Mouse (Mus musculus) E14TG2a.4 (cell line): ENCODE results near the gene Gm5901.
"Not testable (repeated sequence)": the region's sequence is repeated elsewhere in the genome, so short reads cannot be mapped to it uniquely, and the experiment has no call there.

Source experiments
- H3K27me3 ChIP-seq: 2 replicates; pipeline ENCODE4 v1.6.1; 2014; ENCODE audit warnings: low read length, control low read depth; ENCODE audit not compliant: insufficient read depth
- H3K36me3 ChIP-seq: 2 replicates; pipeline ENCODE4 v1.6.1; 2014; ENCODE audit warnings: low read length, control low read depth; ENCODE audit not compliant: insufficient read depth
- H3K4me1 ChIP-seq: replicated peaks from 2 replicates; pipeline ENCODE4 v1.6.1; 2014; ENCODE audit warnings: low read depth, low read length, control low read depth
- H3K4me3 ChIP-seq: replicated peaks from 2 replicates; pipeline ENCODE4 v1.5.1; 2014; ENCODE audit warnings: mild to moderate bottlenecking, low read length
- H3K9me3 ChIP-seq: 2 replicates; pipeline ENCODE4 v1.6.1; 2014; ENCODE audit warnings: low read length, control low read depth
- CTCF ChIP-seq: conservative IDR thresholded peaks from 2 replicates; pipeline ENCODE4 v1.5.1; 2014; ENCODE audit warnings: low read length
- NANOG ChIP-seq: IDR thresholded peaks from 2 replicates; pipeline ENCODE4 v1.6.1; 2014; ENCODE audit warnings: borderline replicate concordance, low read length, mixed read lengths
- POU5F1 ChIP-seq: IDR thresholded peaks from 2 replicates; pipeline ENCODE4 v1.6.1; 2014; ENCODE audit warnings: low read length, borderline replicate concordance

Gm5901 gene

DNA sequence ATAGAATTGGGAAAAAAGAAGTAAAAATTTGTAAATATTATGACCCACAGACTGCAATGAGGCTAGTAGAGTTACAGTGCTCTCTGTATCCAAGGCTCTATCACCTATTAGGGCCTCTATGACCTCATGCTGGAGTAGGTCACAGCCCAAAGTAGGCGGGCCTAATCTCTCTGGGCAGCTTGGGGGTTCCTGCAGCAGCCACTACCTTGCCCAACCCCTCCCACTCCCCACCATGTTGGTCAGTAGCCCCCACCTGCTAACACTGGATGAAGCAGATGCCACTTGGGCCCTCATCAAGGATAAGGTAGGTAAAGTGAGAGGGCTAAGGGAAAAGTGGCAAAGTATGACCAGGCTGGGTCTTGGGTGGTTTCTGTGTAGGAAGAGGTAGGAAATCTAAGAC is at the start of gene Gm5901:
TSS of gene Gm5901 (plus strand) at position 173 of the 400 bp plus-strand sequence.
- H3K27me3 ChIP-seq: no peaks in the 10 kb centered on the region
- H3K4me1 ChIP-seq: no peaks in the 10 kb centered on the region
- H3K4me3 ChIP-seq: no peak within 1 kb of the TSS
- peaks cover 92% of the 10 kb centered on the region for H3K36me3 ChIP-seq
- no peak for TF ChIP-seq POU5F1
- TF ChIP-seq CTCF: no peak
- no peak for TF ChIP-seq NANOG
- no peaks in the 10 kb centered on the region for H3K9me3 ChIP-seq

DNA sequence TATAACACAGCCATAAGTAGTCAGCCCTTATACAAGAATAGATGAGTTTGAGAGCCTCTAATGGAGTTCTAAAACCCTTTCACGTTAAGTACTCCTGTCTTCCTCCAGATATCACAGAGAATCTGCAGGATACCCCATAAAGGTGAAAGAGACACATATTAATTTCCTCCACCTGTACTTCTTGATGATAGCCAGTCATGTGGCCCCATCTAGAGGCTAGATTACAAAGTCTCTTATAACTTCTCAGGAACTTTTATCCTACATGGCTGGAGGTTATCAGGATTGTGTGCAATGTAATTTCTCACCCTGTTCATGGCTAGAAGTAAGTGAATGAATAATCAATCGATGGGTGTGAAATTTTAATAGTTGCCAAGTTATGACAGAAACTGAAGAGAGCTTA is 49.5 kb upstream of the Gm5901 start:
- H3K27me3 ChIP-seq: no peaks in the 10 kb centered on the region
- no peaks in the 10 kb centered on the region for H3K9me3 ChIP-seq
- no peaks in the 10 kb centered on the region for H3K4me1 ChIP-seq
- TF ChIP-seq CTCF (no peak), NANOG (no peak), POU5F1 (no peak)
- no peaks in the 10 kb centered on the region for H3K36me3 ChIP-seq
- no peak overlapping the region for H3K4me3 ChIP-seq

DNA sequence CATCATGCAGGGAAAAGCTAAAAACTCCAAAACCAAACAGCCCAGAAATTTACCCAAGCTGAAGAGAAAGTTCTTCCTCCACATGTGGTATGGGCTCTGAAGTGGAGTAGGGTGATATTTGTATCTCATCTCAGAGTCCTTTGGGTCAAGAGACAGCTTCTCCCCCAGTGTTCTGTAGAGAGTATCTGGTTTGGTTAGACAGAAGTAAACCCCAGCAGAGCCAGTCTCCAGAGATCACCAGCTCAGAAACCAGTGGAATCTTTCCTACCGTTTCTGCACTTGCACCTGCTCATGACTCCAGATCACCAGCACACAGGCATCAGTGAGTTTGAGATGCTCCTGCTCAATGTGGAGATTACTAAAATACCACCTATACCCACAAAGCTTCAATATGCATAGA is 40.8 kb upstream of the Gm5901 start, which contains the start of gene Olfr690:
TSS of gene Olfr690 (minus strand) at position 101 of the 400 bp plus-strand sequence.
- H3K27me3 ChIP-seq: no peaks in the 10 kb centered on the region
- H3K9me3 ChIP-seq: peaks cover 5% of the 10 kb centered on the region; the same call in 1 of the 2 replicates
- H3K4me1 ChIP-seq: no peaks in the 10 kb centered on the region
- no peaks in the 10 kb centered on the region for H3K36me3 ChIP-seq
- TF ChIP-seq POU5F1 (no peak), NANOG (no peak), CTCF (no peak)
- no peak within 1 kb of the TSS for H3K4me3 ChIP-seq

DNA sequence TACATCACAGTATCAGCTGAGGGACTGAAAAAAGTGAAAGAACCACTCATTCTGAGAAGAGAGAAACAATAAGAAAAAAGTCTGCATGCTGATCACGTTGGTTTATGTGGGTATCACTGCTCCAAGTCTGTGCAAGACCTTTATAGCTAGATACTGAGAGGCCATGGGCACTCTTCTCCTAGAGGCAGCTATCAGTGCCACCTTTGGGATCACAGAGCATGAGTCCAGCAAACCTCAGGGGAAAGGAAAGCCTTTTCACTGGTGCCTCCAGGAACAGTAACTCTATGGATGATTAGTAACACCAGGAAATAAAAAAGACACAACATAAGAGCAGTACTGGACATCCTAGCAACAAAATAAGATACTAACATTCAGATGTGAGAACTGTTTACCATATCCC is 32.7 kb upstream of the Gm5901 start, which contains the start of gene Olfr691:
TSS of gene Olfr691 (minus strand) at position 101 of the 400 bp plus-strand sequence.
- TF ChIP-seq CTCF: no peak
- TF ChIP-seq NANOG: no peak
- TF ChIP-seq POU5F1: no peak
- Histone ChIP-seq H3K27me3 (no peaks in the 10 kb centered on the region), H3K4me1 (no peaks in the 10 kb centered on the region), H3K36me3 (no peaks in the 10 kb centered on the region), H3K9me3 (peaks cover 9% of the 10 kb centered on the region; the same call in 1 of the 2 replicates), H3K4me3 (no peak within 1 kb of the TSS)

DNA sequence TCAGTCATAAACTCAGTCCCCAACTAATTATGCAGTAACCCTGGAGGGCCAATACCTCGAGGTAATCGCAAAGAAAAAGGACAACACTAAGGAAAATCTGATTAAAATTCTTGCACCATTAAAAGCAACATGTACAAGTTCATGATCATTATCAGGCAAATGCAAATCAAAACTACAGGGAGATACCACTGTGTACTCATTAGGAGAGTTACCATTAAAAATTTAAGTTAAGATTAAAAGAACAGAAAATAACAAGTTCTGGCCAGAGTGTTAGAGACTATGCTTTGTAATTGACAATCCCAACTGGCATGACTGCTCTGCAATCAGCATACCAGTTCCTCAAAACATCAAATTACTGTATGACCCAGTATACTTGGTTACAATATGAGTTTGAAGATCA is 32.1 kb upstream of the Gm5901 start:
- no peak for TF ChIP-seq CTCF
- no peak for TF ChIP-seq POU5F1
- no peak for TF ChIP-seq NANOG
- Histone ChIP-seq H3K4me1 (no peaks in the 10 kb centered on the region), H3K9me3 (0 out of 2 replicates have a peak, but pooled peaks cover 5% of the 10 kb centered on the region), H3K4me3 (no peak overlapping the region), H3K27me3 (no peaks in the 10 kb centered on the region), H3K36me3 (no peaks in the 10 kb centered on the region)

DNA sequence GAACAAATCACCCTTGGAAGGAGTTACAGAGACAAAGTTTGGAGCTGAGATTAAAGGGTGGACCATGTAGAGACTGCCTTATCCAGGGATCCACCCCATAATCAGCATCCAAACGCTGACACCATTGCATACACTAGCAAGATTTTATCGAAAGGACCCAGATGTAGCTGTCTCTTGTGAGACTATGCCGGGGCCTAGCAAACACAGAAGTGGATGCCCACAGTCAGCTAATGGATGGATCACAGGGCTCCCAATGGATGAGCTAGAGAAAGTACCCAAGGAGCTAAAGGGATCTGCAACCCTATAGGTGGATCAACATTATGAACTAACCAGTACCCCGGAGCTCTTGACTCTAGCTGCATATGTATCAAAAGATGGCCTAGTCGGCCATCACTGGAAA is 18.8 kb upstream of the Gm5901 start:
- H3K27me3 ChIP-seq, H3K9me3 ChIP-seq, H3K36me3 ChIP-seq, H3K4me3 ChIP-seq, H3K4me1 ChIP-seq: not testable (repeated sequence)

DNA sequence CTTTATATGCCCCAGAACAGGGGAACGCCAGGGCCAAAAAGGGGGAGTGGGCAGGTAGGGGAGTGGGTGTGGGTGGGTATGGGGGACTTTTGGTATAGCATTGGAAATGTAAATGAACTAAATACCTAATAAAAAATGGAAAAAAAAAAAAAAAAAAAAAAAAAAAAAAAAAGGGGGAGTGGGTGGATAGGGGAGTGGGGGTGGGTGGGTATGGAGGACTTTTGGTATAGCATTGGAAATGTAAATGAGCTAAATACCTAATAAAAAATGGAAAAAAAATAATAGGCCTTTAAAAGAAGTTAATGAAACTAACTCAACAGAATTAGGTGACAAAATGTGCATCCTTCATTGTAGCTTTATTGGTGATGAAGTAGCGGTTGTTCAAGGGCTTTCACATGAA is 18.4 kb upstream of the Gm5901 start:
- not testable (repeated sequence) for H3K4me1 ChIP-seq, H3K9me3 ChIP-seq, H3K27me3 ChIP-seq, H3K4me3 ChIP-seq, H3K36me3 ChIP-seq

DNA sequence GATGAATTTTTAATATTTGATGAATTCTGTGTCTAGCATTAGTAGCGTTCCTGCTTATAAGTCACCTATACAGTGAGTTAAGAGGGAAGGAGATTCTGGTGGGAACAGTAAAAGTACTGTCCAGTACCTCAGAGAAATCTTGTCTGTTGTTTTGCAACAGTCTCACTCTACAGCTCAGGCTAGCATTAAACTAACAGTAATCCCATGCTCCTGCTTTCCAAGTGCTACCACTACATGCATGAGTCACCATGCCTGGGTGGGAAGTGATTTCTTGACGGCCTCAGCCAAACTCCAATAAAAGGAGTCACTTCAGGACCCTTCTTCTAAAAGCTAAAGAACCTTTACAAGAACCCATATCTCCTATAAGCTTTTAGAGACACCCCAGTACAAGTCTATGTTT is 13.1 kb upstream of the Gm5901 start:
- TF ChIP-seq POU5F1: no peak
- no peak for TF ChIP-seq CTCF
- TF ChIP-seq NANOG: no peak
- Histone ChIP-seq H3K36me3 (no peaks in the 10 kb centered on the region), H3K27me3 (no peaks in the 10 kb centered on the region), H3K4me3 (no peak overlapping the region), H3K9me3 (no peaks in the 10 kb centered on the region), H3K4me1 (no peaks in the 10 kb centered on the region)

DNA sequence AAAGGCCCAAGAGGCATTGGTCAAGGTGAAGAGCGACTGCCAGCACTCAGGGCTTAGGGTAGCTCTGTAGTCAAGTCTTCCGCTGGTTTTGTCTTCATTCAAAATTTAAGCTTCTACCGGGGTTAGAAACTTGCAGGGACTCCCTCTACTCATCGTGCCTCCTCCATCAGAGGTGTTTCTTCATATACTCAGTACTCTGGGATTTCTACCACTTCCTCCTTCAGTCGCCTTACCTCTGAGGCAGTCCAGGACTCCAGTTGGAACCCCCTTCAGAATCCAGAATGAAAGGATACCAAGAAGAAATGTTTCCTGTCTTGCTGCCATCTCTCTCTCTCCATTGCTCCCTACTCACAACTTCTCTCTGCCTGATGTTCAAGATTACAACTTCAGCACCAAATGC is 7.6 kb upstream of the Gm5901 start:
- no peak overlapping the region for H3K4me3 ChIP-seq
- TF ChIP-seq NANOG (no peak), POU5F1 (no peak), CTCF (no peak)
- H3K36me3 ChIP-seq: peaks cover 18% of the 10 kb centered on the region
- H3K4me1 ChIP-seq: no peaks in the 10 kb centered on the region
- no peaks in the 10 kb centered on the region for H3K9me3 ChIP-seq
- H3K27me3 ChIP-seq: no peaks in the 10 kb centered on the region

DNA sequence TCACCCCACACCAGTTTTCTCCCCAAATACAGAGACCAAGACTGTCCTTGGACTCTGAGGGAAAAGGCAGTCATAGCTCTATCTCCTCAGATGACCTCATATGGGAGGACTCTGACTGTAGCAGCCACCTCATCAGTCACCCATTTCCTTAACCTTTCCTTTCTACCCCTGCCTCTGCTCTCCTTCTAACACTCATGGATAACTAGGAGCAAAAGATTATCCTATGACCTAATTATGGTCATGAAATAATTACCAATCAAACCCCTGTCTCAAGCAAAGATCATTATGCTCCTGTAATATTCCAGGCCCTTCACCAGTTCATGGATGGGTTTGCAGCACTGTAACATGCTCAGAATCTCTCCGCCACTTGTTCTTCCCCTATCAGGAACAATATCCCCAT is 6.9 kb upstream of the Gm5901 start, which contains the start of gene Olfr692:
TSS of gene Olfr692 (plus strand) at position 301 of the 400 bp plus-strand sequence.
- no peak for TF ChIP-seq NANOG
- no peak for TF ChIP-seq CTCF
- no peak for TF ChIP-seq POU5F1
- no peaks in the 10 kb centered on the region for H3K27me3 ChIP-seq
- H3K36me3 ChIP-seq: peaks cover 24% of the 10 kb centered on the region
- no peak within 1 kb of the TSS for H3K4me3 ChIP-seq
- H3K4me1 ChIP-seq: no peaks in the 10 kb centered on the region
- H3K9me3 ChIP-seq: no peaks in the 10 kb centered on the region
